ENCODE assay signal across 8 mouse cellular contexts in genomic region chr2:155381643-155382331, GRCm38 (mm10). TPM values are rescaled to one million over a fixed set of nuclear protein-coding genes. Genes with fewer than 3 reads are reported as not detected.
DNase-seq lines count a peak whose midpoint lies in the region; ATAC-seq and TF ChIP-seq lines count a peak whose summit lies in the region.

No protein-coding gene starts in this region.

- H3K27ac ChIP-seq in embryonic facial prominence, embryonic 13.5 days = peak overlapping the region; percentile 96
- H3K27ac ChIP-seq in limb, embryonic 14.5 days (replicated peaks; ENCODE audit: low read depth, low read length) = peak overlapping the region; percentile 98
- peak overlapping the region; percentile 100 for H3K27ac ChIP-seq in midbrain, postnatal 0 days (ENCODE audit: low read depth, low read length)

- peak overlapping the region; percentile 93 for H3K9ac ChIP-seq in embryonic facial prominence, embryonic 13.5 days
- H3K9ac ChIP-seq in limb, embryonic 14.5 days (ENCODE audit: low read depth, low read length, severe bottlenecking) = peak overlapping the region; percentile 93
- peak overlapping the region; percentile 99 for H3K9ac ChIP-seq in midbrain, postnatal 0 days (replicated peaks; ENCODE audit: low read length, poor library complexity, severe bottlenecking)

- peak overlapping the region; percentile 81 for H3K4me2 ChIP-seq in embryonic facial prominence, embryonic 13.5 days
- H3K4me2 ChIP-seq in limb, embryonic 14.5 days (replicated peaks; ENCODE audit: low read depth, low read length, severe bottlenecking) = peak overlapping the region; percentile 84
- H3K4me2 ChIP-seq in midbrain, postnatal 0 days (ENCODE audit: low read depth, low read length, poor library complexity, severe bottlenecking) = peak overlapping the region; percentile 63

- H3K4me3 ChIP-seq in embryonic facial prominence, embryonic 13.5 days = peak overlapping the region; percentile 87
- H3K4me3 ChIP-seq in limb, embryonic 14.5 days (replicated peaks; ENCODE audit: low read length) = peak overlapping the region; percentile 96
- H3K4me3 ChIP-seq in midbrain, postnatal 0 days (ENCODE audit: low read depth, low read length) = peak overlapping the region; percentile 77

- H3K27me3 ChIP-seq in embryonic facial prominence, embryonic 13.5 days = peaks cover 19% of the 10 kb centered on the region
- H3K27me3 ChIP-seq in limb, embryonic 14.5 days (ENCODE audit: control insufficient read depth, insufficient read depth, low read length) = peaks cover 3% of the 10 kb centered on the region; the same call in 1 of the 2 replicates
- H3K27me3 ChIP-seq in midbrain, postnatal 0 days (ENCODE audit: insufficient read depth, low read length) = no peaks in the 10 kb centered on the region

- no peaks in the 10 kb centered on the region for H3K9me3 ChIP-seq in embryonic facial prominence, embryonic 13.5 days
- H3K9me3 ChIP-seq in limb, embryonic 14.5 days (ENCODE audit: control insufficient read depth, low read length) = no peaks in the 10 kb centered on the region
- H3K9me3 ChIP-seq in midbrain, postnatal 0 days (ENCODE audit: low read length) = no peaks in the 10 kb centered on the region

- TF ChIP-seq POLR2A in limb, embryonic 14.5 days (IDR thresholded peaks at IDR 0.05; ENCODE audit: borderline replicate concordance, extremely low read depth, insufficient read depth, insufficient read length) = peak; percentile 68; the same call in 1 of the 2 replicates

- WGBS in embryonic facial prominence, embryonic 13.5 days = under 1% methylated on average over 68 of the region's 68 CpGs
- WGBS in limb, embryonic 14.5 days = 0% methylated on average over 46 of the region's 68 CpGs
- WGBS in midbrain, postnatal 0 days = under 1% methylated on average over 60 of the region's 68 CpGs

- H3K36me3 ChIP-seq in embryonic facial prominence, embryonic 13.5 days = peaks cover 13% of the 10 kb centered on the region
- no peaks in the 10 kb centered on the region for H3K36me3 ChIP-seq in limb, embryonic 14.5 days (ENCODE audit: control insufficient read depth, insufficient read depth, low read length)
- H3K36me3 ChIP-seq in midbrain, postnatal 0 days (ENCODE audit: insufficient read depth, low read length) = 0 out of 2 replicates have a peak, but pooled peaks cover 16% of the 10 kb centered on the region

- peak; percentile 88 for ATAC-seq in embryonic facial prominence, embryonic 13.5 days (ENCODE audit: insufficient number of reproducible peaks, insufficient read depth, low FRiP score, low TSS enrichment, low read depth)
- peak; percentile 95 for ATAC-seq in limb, embryonic 14.5 days (ENCODE audit: low FRiP score, low read depth)
- ATAC-seq in midbrain, postnatal 0 days (ENCODE audit: low FRiP score) = peak; percentile 93

- no peak for TF ChIP-seq CTCF in midbrain, postnatal 0 days (IDR thresholded peaks at IDR 0.05)

- DNase-seq in 3134 (ENCODE audit: extremely low read depth, insufficient read length, low spot score) = peak; percentile 94
- peak; percentile 98 to 99 for DNase-seq in adrenal gland, postnatal 36 days
- peak; percentile 96 for DNase-seq in heart, adult 8-10 months (ENCODE audit: low spot score)
- peak; percentile 99 for DNase-seq in kidney, adult 9 months
- DNase-seq in limb, embryonic 14.5 days (ENCODE audit: low spot score) = peak; percentile 91
- peak; percentile 97 for DNase-seq in midbrain, postnatal 0 days (ENCODE audit: low spot score)
- peak; percentile 96 for DNase-seq in spleen, postnatal 14 days (ENCODE audit: low spot score in 2 of 2)

- H3K4me1 ChIP-seq in embryonic facial prominence, embryonic 13.5 days = peaks cover 33% of the 10 kb centered on the region
- peaks cover 16% of the 10 kb centered on the region for H3K4me1 ChIP-seq in limb, embryonic 14.5 days (ENCODE audit: control insufficient read depth, insufficient read depth, low read length)
- peaks cover 15% of the 10 kb centered on the region for H3K4me1 ChIP-seq in midbrain, postnatal 0 days (ENCODE audit: insufficient read depth, low read length)

RNA-seq across cellular contexts. Expression of gene Trp53inp2, which starts 0.9 kb away (rescaled TPM):
- total RNA-seq in adrenal gland, postnatal 36 days (2021) = 100 to 1,000 TPM; 283 to 299 TPM
- polyA plus RNA-seq in embryonic facial prominence, embryonic 13.5 days (2015; fragmentation: Nextera tagmentation; extraction: Ambion mirVana) = 18.0 and 20.0 TPM in 2 replicates
- 100 to 1,000 TPM; 452 to 522 (median 499) TPM for total RNA-seq in heart, adult 8-10 months (2022)
- 26.8 and 35.7 TPM in 2 replicates for polyA plus RNA-seq in limb, embryonic 14.5 days (2012; rRNA removed)
- 15.5 and 17.6 TPM in 2 replicates for polyA plus RNA-seq in limb, embryonic 14.5 days (2014; fragmentation: Nextera tagmentation; extraction: Ambion mirVana)
- 116 and 121 TPM in 2 replicates for total RNA-seq in midbrain, postnatal 0 days (2014; rRNA removed)
- 58.4 and 58.6 TPM in 2 replicates for polyA plus RNA-seq in midbrain, postnatal 0 days (2015; fragmentation: Nextera tagmentation; extraction: Ambion mirVana)

RNA-seq across cellular contexts. Expression of gene Pigu, which starts 24.6 kb away (rescaled TPM):
- 10 to 100 TPM; 34.4 to 40.9 TPM for total RNA-seq in adrenal gland, postnatal 36 days (2021)
- 48.0 and 49.1 TPM in 2 replicates for polyA plus RNA-seq in embryonic facial prominence, embryonic 13.5 days (2015; fragmentation: Nextera tagmentation; extraction: Ambion mirVana)
- 10 to 100 TPM; 25.0 to 28.0 (median 26.5) TPM for total RNA-seq in heart, adult 8-10 months (2022)
- 50.7 and 66.4 TPM in 2 replicates for polyA plus RNA-seq in limb, embryonic 14.5 days (2012; rRNA removed)
- 43.8 and 49.4 TPM in 2 replicates for polyA plus RNA-seq in limb, embryonic 14.5 days (2014; fragmentation: Nextera tagmentation; extraction: Ambion mirVana)
- total RNA-seq in midbrain, postnatal 0 days (2014; rRNA removed) = 40.4 and 44.2 TPM in 2 replicates
- 54.7 and 59.6 TPM in 2 replicates for polyA plus RNA-seq in midbrain, postnatal 0 days (2015; fragmentation: Nextera tagmentation; extraction: Ambion mirVana)

Comparison
In these comparisons a context has a peak if more than half of its experiments do, and no peak if none do; other contexts are left out.
1. Peak in every context shown above with its lines: DNase-seq, ATAC-seq, H3K4me3 ChIP-seq and H3K27ac ChIP-seq.